Mouse (Mus musculus): ENCODE data around the gene Babam2.

DNA sequence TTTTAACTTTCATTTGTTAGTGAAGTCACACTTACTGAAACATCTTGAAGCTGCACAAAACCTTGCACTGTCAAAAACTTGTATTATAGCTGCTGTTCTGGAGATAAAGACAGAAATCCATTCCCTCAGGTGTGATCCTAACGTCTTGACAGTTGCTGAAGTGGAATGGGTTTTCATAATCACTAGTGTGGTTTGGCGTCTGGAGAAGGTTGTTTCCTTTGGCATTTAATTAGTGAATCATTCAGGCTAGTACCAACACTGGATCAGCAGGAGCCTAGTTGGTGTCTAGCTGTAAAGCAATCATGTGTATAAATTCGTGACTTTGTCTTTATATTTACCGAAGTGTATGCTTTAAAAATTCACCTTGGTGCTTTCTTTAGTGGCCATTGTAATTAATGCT is 1.4 kb downstream of the Babam2 start:
- TF ChIP-seq CTCF (IDR thresholded peaks at IDR 0.05; ENCODE audit: low read depth) (no peak), EP300 (IDR thresholded peaks at IDR 0.05; ENCODE audit: low read depth) (no peak)
